Mouse (Mus musculus): Measurements from ENCODE around the gene Atad1.

DNA sequence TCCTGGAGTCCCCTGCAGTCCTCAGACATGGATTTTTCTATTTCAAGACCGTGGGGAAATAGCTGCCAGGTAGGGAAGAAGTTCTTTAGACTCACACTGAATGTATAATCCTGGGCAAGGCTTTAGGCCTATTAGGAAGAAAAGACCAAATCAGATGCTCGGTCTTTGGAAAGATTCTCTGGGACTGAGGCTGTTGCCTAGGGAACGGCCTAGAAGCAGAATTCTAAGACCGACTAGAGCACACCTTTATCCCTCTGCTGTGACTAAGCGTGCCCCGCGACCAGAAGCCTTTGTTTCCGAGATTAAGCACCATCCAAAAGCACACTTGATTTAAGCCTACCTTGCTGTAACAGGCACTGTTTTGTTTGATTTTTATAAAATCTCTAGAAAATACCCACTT, 97.6 kb downstream of the Atad1 start:
- TF ChIP-seq POLR2A (IDR thresholded peaks at IDR 0.05; ENCODE audit: insufficient read length, low read depth) (no peak), USF1 (IDR thresholded peaks at IDR 0.05; ENCODE audit: low read depth) (no peak), MAX (IDR thresholded peaks at IDR 0.05; ENCODE audit: low read depth) (no peak), MYOD1 (IDR thresholded peaks at IDR 0.05; ENCODE audit: control insufficient read depth in 1 of 3, insufficient read length in 2 of 3, low read depth in 2 of 3) (no peak), POLR2AphosphoS2 (IDR thresholded peaks at IDR 0.05; ENCODE audit: insufficient read length, low read depth) (no peak), CEBPB (IDR thresholded peaks at IDR 0.05; ENCODE audit: insufficient read depth, poor library complexity, severe bottlenecking) (no peak), MYOG (IDR thresholded peaks at IDR 0.05; ENCODE audit: control insufficient read depth in 1 of 3, insufficient read depth in 1 of 3, insufficient read length in 2 of 3, low read depth in 2 of 3) (no peak), REST (IDR thresholded peaks at IDR 0.05; ENCODE audit: insufficient read depth, insufficient read length) (no peak), TCF12 (IDR thresholded peaks at IDR 0.05; ENCODE audit: insufficient read depth, poor library complexity, severe bottlenecking) (no peak), TCF3 (IDR thresholded peaks at IDR 0.05; ENCODE audit: insufficient read length, low read depth) (no peak), E2F4 (IDR thresholded peaks at IDR 0.05; ENCODE audit: insufficient read depth) (no peak)

Data from myocyte (in vitro differentiated cells).